ENCODE assay signal across 17 mouse cellular contexts in the genomic region with DNA sequence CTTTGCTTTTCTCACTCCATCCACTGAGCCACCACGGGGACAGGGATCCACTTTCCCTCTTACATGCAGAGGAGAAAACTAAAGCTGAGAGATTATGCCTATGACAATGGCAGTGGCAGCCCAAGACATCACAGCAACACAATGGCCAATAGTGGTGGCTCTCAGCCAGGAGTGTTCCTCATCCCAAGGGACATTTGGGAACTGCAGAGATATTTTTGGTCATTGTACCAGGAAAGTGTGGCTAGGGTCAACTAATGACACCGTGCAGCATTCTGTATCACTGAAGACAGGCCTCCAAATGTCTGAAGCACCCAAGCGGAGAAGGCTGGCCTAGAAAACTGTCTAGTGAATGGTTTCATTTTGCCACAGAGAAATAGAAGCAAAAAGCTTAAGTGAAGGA.
DNase-seq lines count a peak whose midpoint lies in the region; TF ChIP-seq lines count a peak whose summit lies in the region.
"Had no signal": no experiment of that assay in that cellular context is flagged by ENCODE, and none has a peak within 500 bp of the region (broad histone marks: within the 10 kb centered on the region; RNA-seq: fewer than 3 reads in every experiment).

No protein-coding gene starts in this region.

- no peak for TF ChIP-seq POLR2A in heart, adult 2 months (IDR thresholded peaks at IDR 0.05; ENCODE audit: insufficient read depth, low read depth, low read length)

- TF ChIP-seq EP300 in heart, adult 2 months (IDR thresholded peaks at IDR 0.05; ENCODE audit: insufficient read depth, low read depth, low read length): 0 out of 2 replicates have a peak, but pooled peaks have one; percentile 16

- peaks cover 5% of the 10 kb centered on the region; the same call in 1 of the 2 replicates for H3K9me3 ChIP-seq in heart, embryonic 10.5 days
- H3K9me3 ChIP-seq: hindbrain, embryonic 15.5 days; intestine, embryonic 15.5 days; midbrain, embryonic 15.5 days had no signal

- H3K4me3 ChIP-seq in heart, adult 2 months: no peak overlapping the region
- no peak overlapping the region for H3K4me3 ChIP-seq in heart, embryonic 10.5 days
- no peak overlapping the region for H3K4me3 ChIP-seq in left cerebral cortex, adult 2 months
- H3K4me3 ChIP-seq: embryonic facial prominence, embryonic 10.5 days; hindbrain, embryonic 15.5 days; intestine, embryonic 15.5 days; midbrain, embryonic 15.5 days; myocyte had no signal

- H3K27ac ChIP-seq in heart, adult 2 months: no peak overlapping the region
- H3K27ac ChIP-seq in heart, embryonic 10.5 days: no peak overlapping the region
- peak overlapping the region; percentile 51 for H3K27ac ChIP-seq in left cerebral cortex, adult 2 months
- H3K27ac ChIP-seq: embryonic facial prominence, embryonic 10.5 days; hindbrain, embryonic 15.5 days; intestine, embryonic 15.5 days; midbrain, embryonic 15.5 days had no signal

- no peaks in the 10 kb centered on the region for H3K79me2 ChIP-seq in heart, adult 2 months (replicated peaks; ENCODE audit: control insufficient read depth, insufficient read depth, low read length)

- H3K9ac ChIP-seq in heart, adult 2 months (ENCODE audit: low read depth, low read length): no peak overlapping the region
- H3K9ac ChIP-seq: hindbrain, embryonic 15.5 days; intestine, embryonic 15.5 days; midbrain, embryonic 15.5 days had no signal

- WGBS in heart, adult 2 months: 44% methylated on average over 3 of the region's 3 CpGs
- 76% methylated on average over 3 of the region's 3 CpGs for WGBS in heart, embryonic 10.5 days

- TF ChIP-seq CTCF in heart, adult 2 months (IDR thresholded peaks at IDR 0.05): no peak
- no peak for TF ChIP-seq CTCF in left cerebral cortex, adult 2 months (IDR thresholded peaks at IDR 0.05)

- H3K4me1 ChIP-seq in heart, adult 2 months (ENCODE audit: control insufficient read depth, insufficient read depth, low read length): peaks cover 2% of the 10 kb centered on the region
- peaks cover 5% of the 10 kb centered on the region; the same call in 1 of the 2 replicates for H3K4me1 ChIP-seq in heart, embryonic 10.5 days
- H3K4me1 ChIP-seq: midbrain, embryonic 15.5 days had no signal

- H3K36me3 ChIP-seq in heart, adult 2 months (ENCODE audit: control insufficient read depth, insufficient read depth, low read length): no peaks in the 10 kb centered on the region
- H3K36me3 ChIP-seq in heart, embryonic 10.5 days: peaks cover 5% of the 10 kb centered on the region; the same call in 1 of the 2 replicates
- H3K36me3 ChIP-seq: hindbrain, embryonic 15.5 days; intestine, embryonic 15.5 days had no signal

- DNase-seq in heart, adult 2 months: peak; percentile 33 to 34
- DNase-seq in heart, embryonic 10.5 days (ENCODE audit: low spot score): no peak
- DNase-seq in left cerebral cortex, adult 2 months (ENCODE audit: extremely low spot score in 1 of 2, low spot score in 2 of 2): no peak
- no peak for DNase-seq in left cerebral cortex, postnatal 25 days (ENCODE audit: low spot score in 2 of 2)
- peak; percentile 26 to 42 for DNase-seq in heart, postnatal 14 days
- peak; percentile 34 to 46 for DNase-seq in kidney, postnatal 36 days
- no peak for DNase-seq in cerebellum, postnatal 25 days
- DNase-seq: adrenal gland, adult 8-10 months; gastrocnemius, postnatal 25 days; lung, adult 18-20 months; lung, postnatal 36 days; thymus, postnatal 36 days had no signal

- intact Hi-C loops in heart, adult 2 months (cut with DNase I): no loop called here
- intact Hi-C loops in left cerebral cortex, adult 2 months (cut with DNase I): no loop called here
- intact Hi-C loops in left cerebral cortex, postnatal 25 days (cut with DNase I): loop anchor here (5.0 kb wide), 1 partner anchor 132 kb away; no protein-coding TSS in a partner anchor
- intact Hi-C loops in heart, postnatal 14 days (cut with DNase I): no loop called here

- no peaks in the 10 kb centered on the region for H3K27me3 ChIP-seq in heart, adult 2 months (ENCODE audit: control insufficient read depth, insufficient read depth, low read length)
- no peaks in the 10 kb centered on the region for H3K27me3 ChIP-seq in heart, embryonic 10.5 days (ENCODE audit: insufficient read depth, poor library complexity, severe bottlenecking)
- H3K27me3 ChIP-seq: hindbrain, embryonic 15.5 days; intestine, embryonic 15.5 days; midbrain, embryonic 15.5 days had no signal

Comparison
In these comparisons a context has a peak if more than half of its experiments do, and no peak if none do; other contexts are left out.
1. DNase-seq: peak in heart, adult 2 months (2 of 2), heart, postnatal 14 days (2 of 2) and kidney, postnatal 36 days (2 of 2); none in heart, embryonic 10.5 days (single experiment), left cerebral cortex, adult 2 months (0 of 2), left cerebral cortex, postnatal 25 days (0 of 2) and cerebellum, postnatal 25 days (0 of 2).